Mouse (Mus musculus): ENCODE measurements around the gene Dhx34.
A peak's percentile ranks its signal among the peaks of the same experiment; 100 is the strongest.

Dhx34 gene

DNA sequence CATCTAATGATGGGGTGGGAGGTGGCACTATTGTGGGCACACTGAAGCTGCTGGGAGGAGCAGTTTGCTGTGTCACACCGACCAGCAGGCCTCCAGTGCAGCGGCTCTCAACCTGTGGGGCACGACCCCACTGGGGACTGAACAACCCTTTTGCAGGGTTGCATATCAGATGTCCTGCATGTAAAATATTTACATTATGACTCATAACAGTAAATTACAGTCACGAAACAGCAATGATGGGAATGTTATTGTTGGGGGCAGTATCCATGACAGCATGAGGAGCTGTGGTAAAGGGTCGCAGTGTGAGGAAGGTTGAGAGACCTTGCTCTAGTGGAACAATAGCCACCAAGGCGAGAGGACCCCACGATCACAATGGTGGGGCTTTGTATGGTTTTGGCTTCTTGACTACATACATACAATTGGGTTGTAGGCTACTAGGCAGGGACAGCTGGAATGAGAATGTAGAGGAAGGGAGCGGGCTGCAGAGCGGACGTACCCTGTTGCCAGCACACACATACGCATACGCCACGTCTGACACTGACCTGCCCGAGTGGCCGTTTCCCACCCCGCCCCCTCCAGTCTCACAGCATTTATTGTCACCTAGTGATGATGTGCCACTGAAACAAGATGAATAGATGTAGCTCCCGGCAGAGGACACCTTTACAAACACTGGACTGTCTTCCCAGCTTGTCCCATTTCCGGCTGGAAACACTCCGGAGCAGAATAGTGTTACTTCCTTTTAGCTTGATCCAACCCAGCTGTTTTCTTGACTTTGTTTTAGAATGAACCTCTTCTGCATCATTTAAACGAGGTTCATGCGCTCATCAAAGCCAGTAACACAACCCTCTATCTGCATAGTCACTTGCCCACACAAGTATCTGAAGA is 12.8 kb downstream of the Dhx34 start:
- peak in 1 of 2 experiments; percentile 20 for DNase-seq

DNA sequence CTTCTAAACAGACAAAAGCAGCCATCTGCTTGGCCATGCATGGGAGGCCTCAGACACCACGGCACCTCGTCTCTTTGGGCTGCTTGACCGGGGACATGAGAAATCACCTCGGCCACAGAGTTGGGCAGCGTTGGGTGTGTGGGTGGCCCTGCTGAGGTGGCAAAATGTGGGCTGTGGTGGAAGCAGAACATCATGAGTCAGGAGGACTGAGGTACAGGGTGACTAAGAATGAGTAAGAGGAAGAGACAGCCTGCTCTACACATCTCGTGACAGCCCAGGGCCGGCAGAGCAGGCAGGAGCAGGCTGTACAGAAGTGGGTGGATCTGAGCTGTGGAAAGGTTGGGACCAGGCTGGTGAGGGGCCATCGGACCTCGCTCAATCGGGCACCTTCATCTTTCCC is 14.3 kb downstream of the Dhx34 start:
- peak; percentile 49 to 60 for DNase-seq

DNA sequence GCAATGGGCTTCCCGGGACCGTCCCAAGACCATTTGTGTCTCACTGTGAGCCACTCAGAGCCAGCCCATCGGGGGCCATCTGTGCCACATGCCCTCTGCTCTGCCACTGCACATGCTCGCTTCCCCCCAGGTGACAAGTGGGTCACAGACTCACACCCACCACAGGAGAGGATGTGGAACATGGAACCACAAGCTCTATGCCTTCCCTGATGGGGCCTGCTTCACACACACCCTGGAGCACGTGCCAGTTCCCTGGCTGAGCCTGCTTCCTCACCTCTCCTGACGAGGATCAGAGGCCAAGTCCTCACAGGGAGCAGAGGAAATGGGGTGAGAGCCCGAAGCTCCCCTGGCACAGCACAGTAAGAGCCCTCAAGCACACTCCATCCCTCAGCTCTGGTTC is 14.8 kb downstream of the Dhx34 start:
- DNase-seq, result peak in 1 of 2 experiments; percentile 21

- peak in 1 of 2 experiments; percentile 18 for DNase-seq
Measured at GRCm38 (mm10) chr7:16204791-16205190, 17.0 kb downstream of the Dhx34 start.

DNA sequence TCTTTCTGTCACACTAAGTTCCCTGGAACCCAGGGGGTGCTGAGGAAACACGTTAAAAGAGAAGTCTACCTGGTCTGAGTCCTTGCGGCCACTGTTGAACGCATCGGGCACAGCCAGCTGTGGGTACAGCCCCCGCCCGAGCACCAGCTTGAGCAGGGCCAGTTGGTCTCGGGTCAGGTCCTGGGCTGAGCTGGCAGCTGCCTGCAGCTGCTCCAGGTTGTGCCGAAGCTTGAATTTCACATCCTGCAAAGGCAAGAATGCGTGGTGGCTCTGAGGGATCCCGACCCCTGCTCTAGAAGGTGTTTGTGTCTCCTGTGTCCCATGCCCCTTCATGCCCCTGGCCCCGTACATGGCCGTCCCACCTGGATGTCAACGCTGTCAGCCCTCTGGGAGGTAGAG is 18.3 kb downstream of the Dhx34 start:
- DNase-seq, result no peak

- no peak for DNase-seq
Measured at GRCm38 (mm10) chr7:16202756-16203504, 18.9 kb downstream of the Dhx34 start.

DNA sequence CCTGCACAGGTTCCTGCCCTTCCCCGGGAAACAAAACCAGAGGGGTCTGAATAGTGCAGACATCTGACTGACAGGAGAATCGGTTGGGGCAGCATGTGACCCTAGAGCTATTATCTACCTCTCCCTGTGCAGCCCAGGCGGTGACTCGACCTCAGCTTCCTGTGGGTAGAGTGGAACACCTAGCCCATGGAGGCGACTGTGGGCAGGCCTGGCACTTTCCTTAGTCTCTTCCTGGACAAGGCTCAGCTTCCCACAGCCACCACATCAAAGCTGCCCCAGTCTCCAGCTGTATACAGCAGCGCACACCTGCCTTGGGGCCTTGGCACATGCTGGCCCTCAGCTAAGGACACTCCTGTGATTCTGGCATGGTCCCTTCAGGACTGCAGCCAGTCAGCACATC is 20.7 kb downstream of the Dhx34 start:
- DNase-seq, result no peak

DNA sequence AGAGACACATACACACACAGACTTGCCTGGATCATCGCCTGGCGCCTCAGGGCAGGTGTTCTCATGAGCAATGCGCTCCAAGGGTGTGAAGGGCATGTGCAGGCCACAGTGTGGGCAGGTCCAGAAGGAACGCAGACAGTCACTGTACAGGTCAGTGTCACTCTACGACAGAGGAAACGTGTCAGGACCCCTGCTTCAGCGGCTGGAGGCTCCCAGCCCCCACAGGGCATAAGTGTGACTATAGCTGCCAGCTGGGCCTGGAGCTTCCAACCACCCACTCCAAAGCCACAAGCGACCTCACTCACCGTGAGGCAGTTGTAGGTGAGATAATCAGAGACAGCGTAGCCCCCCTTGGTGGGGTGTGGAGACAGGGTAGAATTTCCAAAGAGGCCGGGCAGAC is 23.3 kb downstream of the Dhx34 start:
- DNase-seq, result no peak

GRCm38 (mm10) chr7:16197166-16197565 is 24.7 kb downstream of the Dhx34 start:
- no peak for DNase-seq

DNA sequence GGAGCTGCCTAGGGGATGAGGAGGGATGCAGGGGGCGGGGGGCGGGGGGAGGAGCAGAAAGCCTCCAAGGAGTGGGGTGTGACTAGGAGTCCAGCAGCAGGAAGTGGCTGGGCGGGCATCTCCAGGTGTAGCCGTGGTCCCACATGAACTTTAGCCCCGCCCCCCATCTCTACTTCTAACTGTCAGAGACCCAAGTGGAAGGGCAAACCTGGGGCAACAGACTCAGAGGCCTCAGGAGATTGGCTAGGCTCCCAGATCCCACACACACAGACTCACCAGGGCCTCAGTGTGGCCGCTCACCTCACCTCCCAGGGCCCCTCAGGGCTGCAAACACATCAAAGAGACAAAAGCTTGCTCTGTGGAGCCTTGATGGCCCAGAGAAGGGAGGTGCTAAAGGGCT is 25.2 kb downstream of the Dhx34 start:
- no peak for DNase-seq

DNA sequence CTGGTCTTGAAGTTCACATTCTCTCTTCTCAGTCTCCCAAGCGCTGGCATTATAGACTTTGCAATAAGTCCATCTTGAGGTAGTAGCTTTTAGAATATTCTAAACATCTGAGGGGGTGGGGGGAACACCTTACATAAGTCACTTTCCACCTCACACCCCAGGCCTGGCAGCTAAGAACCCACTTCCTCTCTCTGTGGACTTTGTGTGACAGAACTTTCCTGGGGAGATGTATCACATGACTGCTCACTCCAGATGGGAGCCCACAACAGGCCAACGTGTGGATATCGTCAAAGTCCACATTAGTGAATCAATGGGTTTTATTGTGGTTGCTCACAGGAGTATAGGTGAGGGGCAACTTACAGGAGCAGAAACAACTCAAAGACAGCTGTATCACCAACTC is 28.1 kb downstream of the Dhx34 start:
- no peak for DNase-seq

GRCm38 (mm10) chr7:16192315-16192714 is 29.5 kb downstream of the Dhx34 start:
- peak; percentile 69 to 70 for DNase-seq

GRCm38 (mm10) chr7:16187494-16187893 is 34.3 kb downstream of the Dhx34 start:
- DNase-seq, result no peak

DNA sequence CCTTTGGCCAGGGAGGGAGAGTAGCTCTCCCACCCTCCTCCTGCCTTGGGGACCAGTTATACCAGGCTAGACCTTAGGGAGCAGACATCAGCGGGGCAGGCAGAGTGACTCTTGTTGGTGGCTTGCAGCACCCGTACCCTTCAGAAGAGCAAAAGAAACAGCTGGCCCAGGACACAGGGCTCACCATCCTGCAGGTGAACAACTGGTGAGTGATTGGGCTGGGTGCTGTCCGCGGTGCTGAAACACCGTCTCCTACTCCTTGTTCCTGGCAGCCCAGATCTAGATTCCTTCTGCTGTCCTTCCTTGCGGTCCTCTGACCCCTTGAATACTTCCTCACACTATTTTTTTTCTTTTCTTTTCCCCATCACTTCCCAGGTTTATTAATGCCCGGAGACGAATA is 38.2 kb downstream of the Dhx34 start:
- peak in 1 of 2 experiments; percentile 39 for DNase-seq

GRCm38 (mm10) chr7:16178114-16178513 is 43.7 kb downstream of the Dhx34 start:
- DNase-seq, result no peak

DNA sequence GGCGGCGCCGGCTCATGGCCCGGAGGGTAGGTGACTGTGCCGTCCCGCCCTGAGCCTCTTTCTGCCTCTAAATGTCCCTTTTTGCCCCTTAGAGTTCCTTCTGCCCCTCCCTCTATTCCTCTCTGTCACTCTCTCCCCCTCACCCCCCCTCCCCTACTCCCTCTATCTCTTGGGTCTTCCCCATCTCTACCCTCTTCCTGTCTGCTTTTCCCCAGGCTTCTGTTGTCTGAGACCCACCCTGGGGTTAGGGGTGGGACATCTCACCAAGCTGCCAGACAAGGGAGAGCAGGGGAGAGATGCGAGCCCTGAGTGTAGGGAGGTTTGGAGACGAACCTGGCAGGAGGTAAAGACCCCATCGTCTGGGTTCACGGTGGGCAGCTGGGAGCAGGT is 46.3 kb downstream of the Dhx34 start:
- no peak for DNase-seq

DNA sequence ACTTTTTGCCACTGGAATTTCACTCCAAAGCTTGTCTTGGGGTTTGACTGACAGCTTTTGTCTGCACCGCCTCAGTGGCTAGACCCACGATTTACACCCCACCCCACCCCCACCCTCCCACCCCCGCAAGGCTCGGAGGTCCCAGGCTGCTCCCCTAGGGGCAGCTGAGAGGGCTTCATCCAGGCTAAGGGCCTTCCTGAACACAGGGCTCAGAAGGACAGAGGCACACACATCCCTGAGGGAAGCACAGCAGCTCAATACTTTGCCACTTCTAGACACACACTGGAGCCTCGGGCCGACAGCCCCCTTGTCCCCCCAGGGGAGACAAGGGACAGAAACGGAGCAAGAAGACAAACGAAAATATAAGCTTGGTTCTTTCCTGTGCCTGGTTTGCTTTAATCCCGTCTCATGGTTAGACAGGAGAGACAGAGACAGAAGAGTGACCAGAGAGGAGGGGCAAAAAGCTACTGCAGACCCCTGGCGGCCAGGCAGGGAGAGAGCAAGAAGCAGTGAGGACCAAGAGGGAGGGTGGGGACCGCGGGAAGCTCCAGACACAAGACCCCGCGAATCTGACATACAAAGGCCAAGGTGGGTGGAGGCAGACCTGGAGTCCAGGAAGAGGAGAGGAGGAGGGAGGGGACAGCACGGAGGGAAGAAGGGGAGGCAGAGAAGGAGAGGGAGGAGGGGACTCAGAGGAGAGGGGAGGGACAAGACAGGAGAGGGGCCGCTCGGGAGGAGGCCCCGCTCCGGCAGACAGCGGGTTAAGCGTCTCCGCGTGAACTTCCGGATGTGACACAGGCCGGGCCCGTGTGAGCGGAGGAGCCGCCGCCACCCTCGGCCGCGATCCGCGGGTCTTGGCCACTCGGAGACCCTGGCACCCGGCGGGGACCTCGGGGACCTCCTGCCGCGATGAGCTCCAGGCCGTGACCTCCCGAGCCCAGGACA is 47.0 kb downstream of the Dhx34 start, which contains the start of gene Meis3:
Gene Meis3, plus strand, starts transcription at position 494 of the 945 bp plus-strand sequence.
- DNase-seq, result peak; percentile 31 to 42

DNA sequence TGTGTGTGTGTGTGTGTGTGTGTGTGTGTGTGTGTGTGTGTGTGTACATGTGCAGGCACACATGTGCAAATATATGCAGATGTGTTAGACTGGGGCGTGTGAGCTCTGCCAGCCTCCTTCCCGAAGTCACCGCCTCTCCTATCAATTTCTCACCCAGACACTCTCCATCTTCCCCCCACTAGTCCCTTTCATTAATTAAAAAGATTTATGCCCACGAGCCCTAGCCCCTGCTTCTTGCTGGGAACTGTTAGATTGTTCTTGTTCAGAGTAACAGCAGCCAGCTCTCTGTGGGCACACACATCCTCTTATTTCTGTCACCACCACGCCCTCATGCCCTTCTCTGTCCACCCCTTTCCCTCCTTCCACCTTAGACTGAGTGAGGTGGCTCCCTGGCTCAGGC is 48.7 kb downstream of the Dhx34 start:
- DNase-seq, result no peak

DNA sequence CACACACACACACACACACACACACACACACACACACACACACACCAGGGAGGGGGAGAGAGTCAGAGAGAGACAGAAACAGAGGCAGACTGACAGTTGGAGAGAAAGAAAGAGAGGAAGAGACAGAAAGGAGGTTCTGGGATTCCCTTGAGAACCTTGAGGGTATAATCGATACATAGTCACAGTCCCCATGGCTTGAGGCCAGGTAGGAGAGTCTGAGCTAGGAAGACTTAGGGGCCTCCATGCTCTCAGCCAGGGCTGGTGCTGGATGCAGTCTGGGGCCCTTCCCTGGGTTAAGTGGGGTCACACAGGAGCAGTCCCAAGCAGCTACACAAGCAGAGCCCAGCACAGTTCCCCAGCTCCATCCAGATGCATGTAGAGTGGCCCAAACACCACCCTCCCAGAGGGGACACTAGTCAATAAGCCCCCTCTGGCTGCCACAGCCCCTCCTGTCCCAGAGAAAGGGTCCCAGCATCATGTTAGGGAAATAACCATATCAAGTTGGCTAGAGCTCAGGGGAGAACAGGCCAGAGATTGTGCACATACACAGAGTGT is 49.2 kb downstream of the Dhx34 start:
- no peak for DNase-seq

- DNase-seq, result no peak
Measured at GRCm38 (mm10) chr7:16172141-16172581, 49.7 kb downstream of the Dhx34 start.

DNA sequence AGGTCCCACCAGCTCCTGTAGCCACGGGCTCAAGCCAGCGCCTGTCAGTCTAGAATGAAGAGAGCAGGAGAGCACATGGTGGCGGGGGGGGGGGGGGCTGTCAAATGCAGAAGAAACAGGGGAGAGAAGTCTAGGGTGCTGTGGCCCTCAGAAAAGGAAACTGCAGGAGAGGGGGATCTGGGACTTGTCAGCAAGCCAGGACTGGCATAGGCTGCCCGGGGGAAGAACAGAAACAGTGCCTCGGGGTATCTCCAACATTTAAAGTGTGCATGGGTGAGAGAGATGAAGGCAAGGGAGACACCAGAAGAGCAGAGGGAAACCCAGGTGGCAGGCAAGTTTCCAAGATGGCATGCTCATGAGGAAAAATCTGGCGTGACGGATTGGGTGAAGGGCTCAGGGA is 59.8 kb downstream of the Dhx34 start:
- DNase-seq, result no peak

DNA sequence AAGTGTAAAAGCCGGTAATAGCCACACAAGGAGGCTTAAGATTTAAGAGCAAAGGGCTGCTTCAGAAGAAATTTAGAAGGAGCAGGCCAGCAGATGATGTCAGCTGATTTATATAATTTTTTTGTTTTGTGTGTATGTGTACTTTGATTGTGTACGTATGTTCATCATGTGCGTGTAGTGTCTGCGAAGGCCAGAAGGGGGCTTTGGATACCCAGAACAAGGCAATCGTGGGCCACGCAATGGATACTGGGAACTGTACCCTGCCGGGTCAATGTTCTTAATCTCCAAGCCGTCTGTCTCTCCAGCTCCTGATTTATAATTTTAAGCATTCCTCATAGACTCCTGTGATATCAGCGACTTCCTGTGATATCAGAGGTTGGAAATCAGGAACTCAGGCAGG is 60.5 kb downstream of the Dhx34 start:
- DNase-seq, result no peak

All from lung, adult 18-20 months (tissue).